Mouse (Mus musculus) skeletal muscle tissue, adult 2 months (tissue): ENCODE measurements around the gene Polr2l.

Experiments
- DNase-seq: peaks from one replicate; pipeline ENCODE4 v3.0.0-alpha.2; 2012; ENCODE audit warnings: low read depth, low spot score

Gene Polr2l

DNA sequence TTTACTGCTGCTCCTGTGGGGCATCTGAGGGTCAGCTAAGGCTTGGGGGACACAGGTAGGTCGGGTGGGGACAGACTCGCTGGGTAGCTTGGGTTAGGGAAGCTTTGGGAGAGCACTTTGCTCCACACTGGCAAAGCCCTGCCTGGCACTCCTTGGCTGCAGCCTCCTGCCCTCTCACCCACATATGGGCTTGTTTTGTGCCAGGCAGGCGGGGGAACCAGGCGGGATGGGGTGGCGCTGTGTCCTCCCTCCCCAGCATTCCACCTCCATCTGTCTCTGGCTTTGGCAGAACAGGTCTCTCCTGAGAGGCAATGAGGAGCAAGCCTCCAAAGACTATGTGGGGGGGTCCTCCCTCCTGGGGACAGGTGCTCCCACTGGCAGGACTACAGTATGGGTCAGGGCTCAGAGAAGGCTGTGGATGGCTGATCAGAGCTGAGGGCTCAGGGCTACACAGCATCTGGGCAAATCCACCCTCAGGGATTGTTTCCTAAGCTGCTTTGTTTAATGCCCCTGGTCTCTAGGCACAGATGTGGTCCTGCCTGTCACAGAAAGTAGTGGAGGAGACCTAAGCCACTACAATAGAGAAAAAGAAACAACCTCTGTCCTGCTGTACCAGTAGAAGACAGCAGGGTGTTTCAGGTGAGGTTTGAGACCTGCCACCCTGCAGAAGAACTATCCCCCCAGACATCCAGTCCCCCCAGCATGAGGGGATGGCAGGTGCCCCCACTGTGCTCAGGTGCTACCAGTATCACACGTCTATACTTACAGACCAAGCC is 42.0 kb downstream of the Polr2l start:
- no peak for DNase-seq

- no peak for DNase-seq
Measured at GRCm38 (mm10) chr7:141432186-141432611, 42.7 kb downstream of the Polr2l start.

GRCm38 (mm10) chr7:141431434-141432185 is 43.3 kb downstream of the Polr2l start:
- no peak for DNase-seq

DNA sequence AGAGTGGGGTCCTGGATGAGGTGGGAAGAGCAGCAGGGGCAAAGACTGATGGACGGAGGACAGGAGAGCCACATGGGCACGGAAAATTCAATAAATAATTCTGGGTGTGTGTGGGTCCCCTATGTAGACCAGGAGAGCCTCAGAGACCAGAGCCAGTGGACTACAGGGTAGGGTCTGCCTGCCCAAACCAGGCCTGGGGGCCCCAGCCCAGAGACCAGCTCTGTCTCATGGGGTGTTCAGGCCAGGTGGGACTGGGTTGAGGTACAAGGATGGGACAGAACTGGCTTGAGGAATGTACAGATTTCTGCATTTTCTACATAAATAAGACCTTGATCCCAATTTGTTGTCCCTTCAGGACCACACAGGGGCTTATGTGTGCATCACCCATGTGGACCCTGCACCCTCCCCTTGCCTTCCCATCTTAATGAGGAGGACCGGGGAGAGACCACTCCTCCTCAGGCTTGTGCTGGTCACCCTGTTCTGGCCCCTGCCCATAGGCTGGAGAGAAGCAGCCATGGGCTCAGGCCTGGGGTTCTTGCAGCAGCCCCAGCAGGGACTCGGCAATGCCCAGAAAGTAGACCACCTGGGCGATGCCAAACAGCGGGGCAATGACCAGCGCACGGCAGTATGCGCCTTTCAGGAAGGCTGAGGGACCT is 44.2 kb downstream of the Polr2l start:
- DNase-seq, result no peak

- DNase-seq, result no peak
Measured at GRCm38 (mm10) chr7:141429840-141430584, 44.9 kb downstream of the Polr2l start.

GRCm38 (mm10) chr7:141429310-141429709 is 45.6 kb downstream of the Polr2l start, which contains the start of gene Cend1:
Gene Cend1, minus strand, starts transcription at chr7:141429491.
- DNase-seq, result no peak

DNA sequence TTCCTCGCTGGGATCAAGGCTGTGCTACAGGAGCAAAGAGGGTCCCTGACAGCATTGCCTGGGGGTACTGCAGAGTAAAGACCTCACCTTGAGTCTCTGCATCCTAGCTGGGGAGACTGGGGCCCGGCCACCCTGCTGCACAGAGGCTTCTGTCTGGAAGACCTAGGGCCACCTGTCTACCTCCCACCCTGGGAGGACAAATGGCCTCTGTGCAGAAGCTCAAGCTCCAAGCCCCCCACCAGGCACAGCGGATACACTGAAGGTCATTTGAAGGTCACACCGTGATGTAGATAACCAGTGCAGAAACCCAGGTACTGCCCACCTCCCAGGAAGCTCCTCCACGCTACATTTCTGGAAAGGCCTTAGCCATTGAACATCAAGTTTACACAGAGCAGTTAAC is 46.2 kb downstream of the Polr2l start:
- DNase-seq, result no peak

DNA sequence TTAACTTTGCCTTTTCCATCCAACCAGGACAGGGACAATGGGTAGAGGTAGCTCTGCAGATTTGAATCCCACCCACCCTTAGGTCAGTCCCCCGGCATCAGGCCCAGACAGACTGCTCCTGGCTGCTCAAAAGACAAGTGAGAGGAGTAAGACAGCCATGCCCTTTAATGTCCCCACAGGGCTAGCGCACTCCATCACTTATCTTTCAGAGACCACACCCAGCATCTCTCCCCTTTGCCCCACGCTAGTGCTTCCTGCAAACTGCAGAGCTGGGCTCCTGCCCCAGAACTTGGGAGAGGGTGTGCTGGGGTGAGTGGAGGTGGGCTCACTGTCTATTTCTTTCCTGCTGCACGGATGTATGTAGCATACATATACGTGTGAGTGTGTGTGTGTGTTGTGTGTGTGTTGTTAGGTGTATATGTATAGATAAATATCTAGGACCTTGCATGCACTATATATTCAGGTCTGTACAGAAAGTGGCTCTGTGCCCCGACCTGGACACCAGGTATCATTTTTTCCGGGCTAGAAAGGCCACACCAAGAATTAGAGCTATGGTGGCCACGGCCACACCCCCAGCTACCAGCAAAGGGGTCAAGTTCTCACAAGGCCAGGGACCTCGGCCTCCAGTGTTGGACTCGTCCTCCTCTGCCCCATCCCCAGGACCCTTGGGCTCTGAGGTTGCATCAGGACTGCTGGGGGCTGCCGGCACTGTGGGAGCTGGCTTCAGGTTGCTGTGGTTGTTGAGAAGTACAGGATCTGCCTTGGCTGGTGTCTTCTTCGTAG is 47.8 kb downstream of the Polr2l start:
- no peak for DNase-seq

GRCm38 (mm10) chr7:141423811-141424210 is 51.1 kb downstream of the Polr2l start:
- DNase-seq, result no peak
